Mouse (Mus musculus) kidney, postnatal 36 days (tissue): ENCODE data around the gene Atp11c.

Experiments
- DNase-seq, 2 experiments: peaks; one replicate each; pipeline ENCODE4 v3.0.0; 2021 to 2022; ENCODE audit warnings: mixed read lengths in 2 of 2

Gene Atp11c

GRCm38 (mm10) chrX:60381711-60382110, 210.8 kb downstream of the Atp11c start:
- no peak for DNase-seq

GRCm38 (mm10) chrX:60380386-60380785, 212.1 kb downstream of the Atp11c start:
- DNase-seq = no peak

GRCm38 (mm10) chrX:60348741-60349140, 243.8 kb downstream of the Atp11c start:
- no peak for DNase-seq

GRCm38 (mm10) chrX:60345447-60345846, 247.1 kb downstream of the Atp11c start:
- DNase-seq = peak in 1 of 2 experiments; percentile 19

- peak; percentile 29 to 36 for DNase-seq
Observed at GRCm38 (mm10) chrX:60344991-60345390, 247.5 kb downstream of the Atp11c start.

- DNase-seq = no peak
Observed at GRCm38 (mm10) chrX:60329735-60330134, 262.8 kb downstream of the Atp11c start.

- no peak for DNase-seq
Observed at GRCm38 (mm10) chrX:60321321-60321720, 271.2 kb downstream of the Atp11c start.

- no peak for DNase-seq
Observed at GRCm38 (mm10) chrX:60317661-60318060, 274.8 kb downstream of the Atp11c start.

GRCm38 (mm10) chrX:60292335-60292734, 300.2 kb downstream of the Atp11c start:
- DNase-seq = no peak

GRCm38 (mm10) chrX:60255346-60255745, 337.2 kb downstream of the Atp11c start:
- no peak for DNase-seq

- no peak for DNase-seq
Observed at GRCm38 (mm10) chrX:60187726-60188125, 404.8 kb downstream of the Atp11c start.

- DNase-seq = no peak
Observed at GRCm38 (mm10) chrX:60182611-60183010, 409.9 kb downstream of the Atp11c start.

- no peak for DNase-seq
Observed at GRCm38 (mm10) chrX:60178744-60179458, 413.6 kb downstream of the Atp11c start, which contains the start of gene Mcf2. Gene Mcf2 (minus strand): TSS chrX:60179089.

- no peak for DNase-seq
Observed at GRCm38 (mm10) chrX:60178025-60178743, 414.3 kb downstream of the Atp11c start.
